Mouse (Mus musculus) lung, postnatal 0 days (tissue): ENCODE data around the gene Negr1. TPM values are rescaled to one million over a fixed set of nuclear protein-coding genes. Genes with fewer than 3 reads are reported as not detected.
"Not testable (repeated sequence)": the region's sequence is repeated elsewhere in the genome, so short reads cannot be mapped to it uniquely, and the experiment has no call there.

Experiments used
- ATAC-seq: fragments of 200-750 bp; cut with Nextera tagmentation; 2 replicates; pipeline ENCODE4 v1.8.0; 2017; ENCODE audit warnings: moderate library complexity
- DNase-seq: peaks from one replicate; pipeline ENCODE4 v3.0.0-alpha.2; 2016; ENCODE audit warnings: low spot score
- H3K27ac ChIP-seq: fragments of 300-500 bp; sonication (generic); 2 replicates; pipeline ENCODE4 v1.5.1; 2014; ENCODE audit warnings: antibody characterized with exemption, mild to moderate bottlenecking, low read length, mixed read lengths
- H3K27me3 ChIP-seq: fragments of 300-500 bp; sonication (generic); replicated peaks from 2 replicates; pipeline ENCODE4 v1.6.1; 2014; ENCODE audit warnings: low read length, mixed read lengths; ENCODE audit not compliant: insufficient read depth
- H3K36me3 ChIP-seq: fragments of 300-500 bp; sonication (generic); 2 replicates; pipeline ENCODE4 v1.6.1; 2014; ENCODE audit warnings: low read length, mixed read lengths; ENCODE audit not compliant: insufficient read depth
- H3K4me1 ChIP-seq: fragments of 300-500 bp; sonication (generic); 2 replicates; pipeline ENCODE4 v1.6.1; 2014; ENCODE audit warnings: antibody characterized with exemption, low read depth, low read length, mixed read lengths; ENCODE audit not compliant: insufficient read depth
- H3K4me2 ChIP-seq: fragments of 300-500 bp; sonication (generic); replicated peaks from 2 replicates; pipeline ENCODE4 v1.6.1; 2014; ENCODE audit warnings: low read depth, mild to moderate bottlenecking, low read length, moderate library complexity, mixed read lengths
- H3K4me3 ChIP-seq: fragments of 300-500 bp; sonication (generic); 2 replicates; pipeline ENCODE4 v1.5.1; 2014; ENCODE audit warnings: low read depth, low read length
- H3K9ac ChIP-seq: fragments of 300-500 bp; sonication (generic); replicated peaks from 2 replicates; pipeline ENCODE4 v1.6.1; 2014; ENCODE audit warnings: low read depth, mild to moderate bottlenecking
- H3K9me3 ChIP-seq: fragments of 300-500 bp; sonication (generic); 2 replicates; pipeline ENCODE4 v1.6.1; 2016; ENCODE audit warnings: low read length, mixed read lengths
- CTCF ChIP-seq: IDR thresholded peaks from 2 replicates; pipeline ENCODE4 v1.5.1; 2016; ENCODE audit warnings: antibody characterized with exemption, mild to moderate bottlenecking
- EP300 ChIP-seq: IDR thresholded peaks from 2 replicates; pipeline ENCODE4 v1.6.1; 2016; ENCODE audit warnings: antibody characterized with exemption, mild to moderate bottlenecking, control low read depth
- WGBS: fragments of 180-500 bp; shearing (Covaris S2); extraction: QIAGEN DNeasy Blood & Tissue Kit; methylation state at CpG from one replicate; pipeline ENCODE4 v1.1.7; 2014; 5-methylcytosine and 5-hydroxymethylcytosine counted together
- polyA plus RNA-seq: library from polyadenylated mRNA; unstranded; fragments of >200 nt; fragmentation: Nextera tagmentation; extraction: Ambion mirVana; gene quantifications from 2 replicates; pipeline ENCODE4 v1.2.1, GENCODE M21; 2015

Negr1 gene
- polyA plus RNA-seq, 1 experiment from 2014 or later: 1.3 TPM

GRCm38 (mm10) chr3:157021632-157022031 is 460.0 kb downstream of the Negr1 start:
- DNase-seq (peak; percentile 84), ATAC-seq (peak; percentile 93)
- no peaks in the 10 kb centered on the region for H3K4me1 ChIP-seq
- no peak overlapping the region for H3K4me2 ChIP-seq
- 23% methylated on average over 2 of the region's 2 CpGs for WGBS
- no peak overlapping the region for H3K27ac ChIP-seq
- no peaks in the 10 kb centered on the region for H3K27me3 ChIP-seq
- H3K4me3 ChIP-seq: no peak overlapping the region
- TF ChIP-seq CTCF: no peak
- TF ChIP-seq EP300: peak; percentile 63
- no peaks in the 10 kb centered on the region for H3K9me3 ChIP-seq
- H3K36me3 ChIP-seq: no peaks in the 10 kb centered on the region
- H3K9ac ChIP-seq: no peak overlapping the region

DNA sequence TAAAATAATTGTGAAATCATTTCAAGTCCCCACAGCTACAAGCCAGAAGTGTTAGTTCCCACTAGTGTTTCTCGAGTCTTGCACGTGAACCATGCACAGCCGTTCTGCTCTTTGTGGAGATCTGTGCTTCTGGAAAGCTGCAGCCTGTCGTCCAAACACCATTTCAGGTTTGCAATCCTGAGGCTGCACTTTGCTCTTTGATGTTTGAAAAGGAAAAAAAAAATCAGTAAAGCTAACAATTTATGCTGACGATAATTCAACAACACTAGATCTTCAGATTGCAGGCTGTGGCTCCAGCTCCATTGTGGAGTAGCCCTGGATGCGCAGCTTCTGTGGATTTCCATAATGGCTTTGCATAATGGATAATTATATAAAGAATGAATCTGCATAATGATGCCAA is 463.0 kb downstream of the Negr1 start:
- Histone ChIP-seq H3K9ac (no peak overlapping the region), H3K27me3 (no peaks in the 10 kb centered on the region), H3K36me3 (no peaks in the 10 kb centered on the region), H3K4me3 (no peak overlapping the region), H3K4me1 (no peaks in the 10 kb centered on the region), H3K9me3 (no peaks in the 10 kb centered on the region), H3K27ac (no peak overlapping the region), H3K4me2 (no peak overlapping the region)
- DNase-seq: no peak
- 36% methylated on average over 6 of the region's 6 CpGs for WGBS
- TF ChIP-seq EP300: no peak
- TF ChIP-seq CTCF: no peak
- ATAC-seq: no peak

- 43% methylated on average over 4 of the region's 4 CpGs for WGBS
These were observed 470.0 kb downstream of the Negr1 start for GRCm38 (mm10) chr3:157031513-157032142.

DNA sequence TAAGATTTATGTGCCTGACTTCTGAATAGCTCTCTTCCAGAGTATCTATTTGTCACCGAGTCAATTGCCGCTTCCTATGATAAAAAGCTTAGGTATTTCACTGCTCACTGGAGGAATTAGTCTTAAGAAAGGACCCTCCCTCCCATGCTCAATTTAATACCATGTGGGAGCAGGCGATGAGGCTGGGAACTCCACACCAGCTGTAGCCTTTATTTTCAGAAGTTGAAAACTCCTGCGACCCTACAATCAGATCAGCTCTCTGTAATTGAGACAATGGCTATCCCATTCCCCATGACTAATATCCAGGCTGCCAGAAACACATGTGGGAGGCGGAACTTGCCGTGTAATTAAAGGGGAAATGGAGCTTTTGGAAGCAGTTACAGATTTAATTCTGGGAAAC is 474.4 kb downstream of the Negr1 start:
- Histone ChIP-seq H3K9me3 (no peaks in the 10 kb centered on the region), H3K27ac (no peak overlapping the region), H3K4me1 (no peaks in the 10 kb centered on the region), H3K4me3 (no peak overlapping the region), H3K27me3 (no peaks in the 10 kb centered on the region), H3K4me2 (no peak overlapping the region), H3K36me3 (no peaks in the 10 kb centered on the region), H3K9ac (no peak overlapping the region)
- DNase-seq (no peak), ATAC-seq (no peak)
- WGBS: 72% methylated on average over 6 of the region's 6 CpGs
- TF ChIP-seq CTCF (no peak), EP300 (no peak)

More at GRCm38 (mm10) chr3:157031513-157032142, 470.0 kb downstream of the Negr1 start:
- Histone ChIP-seq H3K27ac (no peak overlapping the region), H3K9ac (no peak overlapping the region), H3K4me1 (no peaks in the 10 kb centered on the region), H3K9me3 (no peaks in the 10 kb centered on the region), H3K4me2 (no peak overlapping the region), H3K4me3 (no peak overlapping the region), H3K36me3 (no peaks in the 10 kb centered on the region), H3K27me3 (no peaks in the 10 kb centered on the region)
- no peak for ATAC-seq
- no peak for DNase-seq
- no peak for TF ChIP-seq CTCF
- no peak for TF ChIP-seq EP300

DNA sequence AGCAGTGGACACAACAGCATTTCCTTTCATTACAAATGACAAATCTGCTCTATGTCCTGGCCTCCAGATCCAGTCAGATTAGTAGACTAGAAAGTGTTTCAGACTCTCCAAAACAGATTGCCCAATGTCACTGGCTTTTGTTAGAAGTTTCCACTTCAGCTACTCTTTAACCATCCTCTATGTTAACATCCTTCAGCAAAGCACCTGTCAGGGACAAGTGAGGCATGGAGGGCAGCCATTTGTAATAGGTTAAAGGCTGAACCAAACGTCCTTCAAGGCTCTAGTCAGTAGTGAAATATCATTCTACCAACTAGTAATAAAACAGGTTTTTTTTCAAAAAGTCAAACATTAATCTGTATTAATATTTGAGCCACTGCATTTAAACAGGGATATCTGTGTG is 475.0 kb downstream of the Negr1 start:
- 43% methylated on average over 1 of the region's 1 CpGs for WGBS
- H3K9ac ChIP-seq: no peak overlapping the region
- no peaks in the 10 kb centered on the region for H3K9me3 ChIP-seq
- TF ChIP-seq EP300: no peak
- no peak for TF ChIP-seq CTCF
- no peaks in the 10 kb centered on the region for H3K27me3 ChIP-seq
- H3K27ac ChIP-seq: no peak overlapping the region
- ATAC-seq (no peak), DNase-seq (no peak)
- no peak overlapping the region for H3K4me3 ChIP-seq
- H3K4me2 ChIP-seq: no peak overlapping the region
- H3K4me1 ChIP-seq: no peaks in the 10 kb centered on the region
- H3K36me3 ChIP-seq: no peaks in the 10 kb centered on the region

DNA sequence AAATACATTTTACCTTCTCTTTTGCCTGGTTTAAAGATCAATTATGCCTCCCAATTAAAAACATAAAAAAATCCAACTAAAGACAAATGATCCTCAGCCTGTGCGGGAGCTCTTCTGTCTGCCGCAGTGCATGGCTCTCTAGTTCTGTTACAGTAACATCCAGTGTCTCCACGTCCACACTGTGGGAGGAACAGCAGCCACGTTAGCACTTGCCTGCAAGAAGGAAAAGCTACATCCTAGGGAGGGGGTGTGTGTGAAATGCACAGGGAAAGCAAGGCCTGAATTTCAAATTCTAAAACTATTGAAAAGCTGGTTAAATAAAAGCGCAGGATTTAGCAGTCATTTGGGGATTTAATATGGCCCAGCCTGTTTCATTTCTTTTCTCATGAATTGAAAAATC is 479.0 kb downstream of the Negr1 start:
- Histone ChIP-seq H3K4me3 (no peak overlapping the region), H3K9ac (no peak overlapping the region), H3K27ac (no peak overlapping the region), H3K4me2 (no peak overlapping the region), H3K27me3 (no peaks in the 10 kb centered on the region), H3K9me3 (no peaks in the 10 kb centered on the region), H3K36me3 (no peaks in the 10 kb centered on the region), H3K4me1 (no peaks in the 10 kb centered on the region)
- 58% methylated on average over 5 of the region's 5 CpGs for WGBS
- DNase-seq: no peak
- no peak for TF ChIP-seq EP300
- no peak for TF ChIP-seq CTCF
- no peak for ATAC-seq

- Histone ChIP-seq H3K4me3 (no peak overlapping the region), H3K27ac (no peak overlapping the region), H3K4me1 (no peaks in the 10 kb centered on the region), H3K36me3 (no peaks in the 10 kb centered on the region), H3K9ac (no peak overlapping the region), H3K27me3 (no peaks in the 10 kb centered on the region), H3K9me3 (no peaks in the 10 kb centered on the region), H3K4me2 (no peak overlapping the region)
- 85% methylated on average over 2 of the region's 2 CpGs for WGBS
- TF ChIP-seq CTCF (no peak), EP300 (no peak)
- DNase-seq (no peak), ATAC-seq (no peak)
These were observed 483.0 kb downstream of the Negr1 start for GRCm38 (mm10) chr3:157044565-157044964.

- not testable (repeated sequence) for H3K36me3 ChIP-seq, DNase-seq, ATAC-seq, H3K27ac ChIP-seq, H3K9ac ChIP-seq, H3K27me3 ChIP-seq, H3K9me3 ChIP-seq, H3K4me1 ChIP-seq, H3K4me2 ChIP-seq, H3K4me3 ChIP-seq
- WGBS: 79% methylated on average over 2 of the region's 2 CpGs
These were observed 502.8 kb downstream of the Negr1 start for GRCm38 (mm10) chr3:157064438-157064837.
